Mouse (Mus musculus) right cerebral cortex, postnatal 25 days (tissue): ENCODE data around the gene Pdp2.
"Not testable (repeated sequence)": the region's sequence is repeated elsewhere in the genome, so short reads cannot be mapped to it uniquely, and the experiment has no call there.

Experiments
- DNase-seq: peaks from one replicate; pipeline ENCODE4 v3.0.0; 2022

Pdp2 gene

GRCm38 (mm10) chr8:104591133-104591834, at the start of gene Pdp2:
TSS of gene Pdp2 (plus strand) at chr8:104591451.
- DNase-seq = peak; percentile 93

DNA sequence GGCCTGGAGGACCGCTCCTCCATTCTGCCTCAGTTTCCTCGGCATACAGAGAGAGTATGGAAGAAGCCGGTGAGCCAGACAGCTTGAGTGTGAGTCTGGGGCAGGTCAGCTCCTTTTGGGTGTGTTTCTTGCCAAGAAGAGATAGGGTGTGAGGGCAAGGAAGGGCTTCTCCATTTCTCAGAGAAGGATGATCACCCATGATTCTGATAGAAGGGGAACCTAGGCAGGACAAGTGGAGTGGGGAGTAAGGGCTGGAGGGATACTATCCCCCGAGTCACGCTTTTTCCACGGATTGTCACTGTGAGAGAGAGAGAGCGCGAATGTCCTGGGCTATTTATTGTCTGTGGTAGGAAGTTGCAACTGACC, 49.8 kb upstream of the Pdp2 start:
- DNase-seq = no peak

GRCm38 (mm10) chr8:104542160-104542559, 49.1 kb upstream of the Pdp2 start:
- peak; percentile 86 for DNase-seq

GRCm38 (mm10) chr8:104543440-104544045, 47.7 kb upstream of the Pdp2 start:
- DNase-seq = no peak

DNA sequence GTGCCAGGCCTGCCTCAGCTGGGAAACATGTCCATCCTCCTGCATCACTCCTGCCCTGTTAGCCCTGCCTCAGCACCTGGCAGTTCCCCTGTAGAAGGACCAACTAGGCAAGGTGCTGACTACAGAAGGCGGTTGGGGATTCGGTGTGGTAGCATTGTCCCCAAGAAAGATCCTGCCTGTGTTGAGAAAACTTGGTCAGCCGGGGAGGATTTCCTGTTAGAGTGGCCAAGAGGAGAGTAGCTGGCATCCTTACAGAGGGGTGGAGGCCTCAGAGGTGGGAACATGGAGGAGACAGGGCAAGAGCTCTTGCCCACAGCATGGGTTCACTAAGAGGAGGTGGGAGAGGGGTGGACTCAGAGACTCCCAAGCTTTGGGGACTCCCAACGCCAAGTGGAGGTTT, 36.1 kb upstream of the Pdp2 start:
- no peak for DNase-seq

GRCm38 (mm10) chr8:104557226-104557625, 34.0 kb upstream of the Pdp2 start:
- no peak for DNase-seq

- no peak for DNase-seq
These were observed 30.5 kb upstream of the Pdp2 start for GRCm38 (mm10) chr8:104560731-104561130.

DNA sequence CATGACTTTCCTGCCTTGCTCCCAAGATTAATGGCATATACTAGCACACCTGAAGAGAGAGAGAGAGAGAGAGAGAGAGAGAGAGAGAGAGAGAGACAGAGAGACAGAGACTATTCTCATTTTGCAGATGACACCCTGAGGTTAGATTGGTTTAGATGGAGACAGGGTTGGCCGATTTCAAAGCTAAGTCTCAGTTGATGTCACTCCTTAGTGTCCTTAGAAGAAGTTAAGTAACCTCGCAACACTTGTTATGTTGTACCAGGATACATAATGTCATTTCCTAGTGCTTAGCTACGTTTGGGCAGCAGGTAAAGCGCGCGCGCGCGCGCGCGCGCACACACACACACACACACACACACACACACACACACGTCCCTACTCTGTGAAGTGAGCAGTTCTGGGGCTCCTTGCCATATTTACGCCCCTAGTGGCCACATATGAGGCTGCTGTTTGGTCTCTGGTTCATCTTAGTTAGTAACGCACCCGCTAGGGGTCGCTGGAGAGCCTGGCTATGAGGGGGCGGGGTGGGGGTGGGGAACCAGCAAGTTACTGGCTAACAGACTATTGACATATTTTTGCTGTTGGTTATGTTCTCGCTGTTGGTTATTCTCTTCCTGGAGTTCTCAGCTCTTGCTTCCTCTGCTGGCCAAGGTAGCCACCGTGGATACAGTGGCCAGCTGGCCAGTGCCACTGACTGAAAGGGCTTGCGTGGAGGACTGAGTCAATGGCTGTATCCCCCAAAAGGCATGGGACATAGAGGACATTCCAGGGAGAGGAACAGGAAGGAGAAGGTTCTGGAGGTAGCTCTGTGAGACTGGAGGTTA, 26.4 kb upstream of the Pdp2 start:
- DNase-seq = peak; percentile 66

DNA sequence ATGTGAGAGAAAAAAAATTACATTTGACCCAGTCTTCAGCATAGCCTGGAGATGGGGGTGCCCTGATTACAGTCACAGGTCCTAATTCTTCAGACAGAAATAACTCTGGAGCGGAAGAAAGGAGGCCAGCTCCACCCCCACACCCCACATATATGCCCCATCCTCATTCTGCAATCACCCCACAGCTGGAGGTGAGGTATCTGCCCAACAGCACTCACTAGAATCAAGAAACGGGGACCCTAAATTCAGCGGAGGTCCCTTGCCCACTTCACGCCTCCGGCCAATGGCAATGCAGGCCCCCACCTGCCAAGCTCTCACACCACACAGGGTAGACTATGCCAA, 25.8 kb upstream of the Pdp2 start:
- DNase-seq = no peak

- DNase-seq = no peak
These were observed 21.7 kb upstream of the Pdp2 start for GRCm38 (mm10) chr8:104569559-104569958.

- DNase-seq = peak; percentile 72
These were observed 20.6 kb upstream of the Pdp2 start for GRCm38 (mm10) chr8:104570436-104571343.

DNA sequence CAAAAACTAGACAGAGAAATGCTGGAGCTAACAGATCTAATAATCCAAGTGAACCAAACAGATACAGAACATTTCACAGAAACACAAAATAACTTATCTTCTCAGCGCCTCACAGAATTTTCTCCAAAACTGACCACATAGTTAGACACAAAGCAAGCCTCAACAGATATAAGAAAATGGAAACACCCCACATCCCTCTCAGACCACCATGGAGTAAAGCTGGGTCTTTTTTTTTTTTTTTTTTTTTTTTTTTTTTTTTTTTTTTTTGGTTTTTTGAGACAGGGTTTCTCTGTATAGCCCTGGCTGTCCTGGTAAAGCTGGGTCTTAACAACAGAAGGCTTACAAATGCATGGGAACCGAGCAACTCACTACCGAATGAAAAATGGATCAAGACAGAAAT, 14.4 kb upstream of the Pdp2 start:
- DNase-seq = no peak

DNA sequence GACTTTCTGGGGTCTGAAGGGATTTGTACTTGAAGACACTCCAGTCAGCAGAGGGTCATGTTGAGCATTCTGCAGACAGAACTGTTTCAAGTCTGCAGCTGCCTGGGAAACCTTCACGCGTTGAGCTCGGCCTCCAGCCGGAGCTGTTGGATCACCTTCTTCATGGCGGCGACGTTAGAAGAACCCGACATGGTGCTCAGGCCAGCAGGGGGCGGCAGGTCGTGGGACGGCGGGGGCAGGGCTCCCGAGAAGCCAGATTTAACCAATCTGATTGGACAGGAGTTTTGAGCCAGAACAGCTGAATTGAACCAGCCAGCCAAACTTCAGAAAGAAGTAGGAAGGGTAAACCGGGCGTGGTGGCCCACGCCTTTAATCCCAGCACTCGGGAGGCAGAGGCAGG, 13.6 kb upstream of the Pdp2 start:
- not testable (repeated sequence) for DNase-seq

DNA sequence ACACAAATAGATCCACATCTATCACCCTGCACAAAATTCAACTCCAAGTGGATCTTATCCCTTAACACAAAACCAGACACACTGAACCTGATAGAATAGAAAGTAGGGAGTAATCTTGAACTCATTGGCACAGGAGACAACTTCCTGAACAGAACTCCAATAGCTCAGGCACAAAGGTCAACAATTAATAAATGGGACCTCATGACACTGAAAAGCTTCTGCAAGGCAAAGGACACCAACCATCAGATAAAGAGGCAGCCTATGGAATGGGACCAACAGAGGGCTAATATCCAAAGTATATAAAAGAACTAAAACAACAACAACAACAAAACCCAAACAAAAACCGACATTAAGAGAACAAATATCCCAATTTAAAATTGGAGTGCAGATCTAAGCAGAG, 6.7 kb upstream of the Pdp2 start:
- DNase-seq = no peak

GRCm38 (mm10) chr8:104590284-104590683, 967 bp upstream of the Pdp2 start:
- DNase-seq = no peak

DNA sequence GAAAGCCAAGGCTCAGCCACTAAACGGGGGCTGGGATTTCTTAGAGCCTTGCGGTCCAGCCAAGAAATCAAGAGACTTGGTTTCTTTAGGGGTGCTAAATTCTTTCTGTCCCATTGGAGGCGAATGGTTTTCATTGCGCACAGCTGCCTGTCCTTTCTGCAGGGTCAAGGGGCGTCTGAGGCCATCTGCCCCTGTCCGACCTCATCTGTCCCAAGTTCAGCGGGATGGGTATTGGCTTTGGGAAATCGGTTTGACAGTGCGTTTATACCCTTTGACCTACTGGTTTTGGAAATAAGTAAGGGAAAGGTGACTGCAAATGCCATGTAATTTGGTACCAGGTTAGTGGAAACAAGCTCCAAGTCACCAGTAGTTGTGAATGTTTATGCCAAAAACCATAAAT, 605 bp downstream of the Pdp2 start:
- DNase-seq = no peak

GRCm38 (mm10) chr8:104592566-104592965, 1.3 kb downstream of the Pdp2 start:
- no peak for DNase-seq

GRCm38 (mm10) chr8:104593536-104594325, 2.5 kb downstream of the Pdp2 start:
- DNase-seq = no peak

- no peak for DNase-seq
These were observed 3.5 kb downstream of the Pdp2 start for GRCm38 (mm10) chr8:104594611-104595362.

DNA sequence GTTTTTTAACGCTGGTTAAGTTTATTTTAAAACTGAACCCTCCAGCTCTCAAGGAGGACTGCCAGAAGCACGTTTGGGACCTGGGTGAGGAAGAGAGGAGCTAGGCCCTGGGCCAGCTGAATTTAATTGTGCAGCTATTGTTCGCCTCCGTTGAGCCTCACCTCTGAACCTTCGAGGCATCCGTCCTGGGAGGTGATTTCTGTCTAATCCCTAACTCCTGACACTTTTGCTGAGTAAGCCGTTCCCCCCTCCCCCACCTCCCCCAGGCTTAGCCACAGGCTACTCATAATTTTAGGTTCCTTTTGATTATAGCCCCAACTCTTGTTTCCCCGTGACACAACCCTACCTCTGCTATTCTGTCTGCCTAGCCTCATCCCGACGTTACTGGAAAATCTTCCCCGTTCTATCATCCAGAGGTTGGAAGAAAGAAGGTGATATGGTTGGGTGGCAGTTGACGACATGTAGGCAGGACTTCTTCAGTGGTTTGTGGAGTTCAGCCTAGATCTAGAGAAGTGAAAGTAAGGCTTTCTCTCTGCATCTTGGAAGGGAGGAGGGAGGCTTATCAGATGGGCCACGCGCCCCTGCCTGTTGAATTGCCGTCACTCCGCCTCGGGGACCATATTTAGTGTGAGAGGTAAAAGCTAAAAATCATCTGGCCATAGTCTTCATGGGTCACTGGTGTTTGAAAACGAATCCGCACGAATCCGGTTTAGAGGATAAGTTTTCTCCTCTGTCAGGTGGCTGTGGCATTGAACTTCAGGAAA, 4.7 kb downstream of the Pdp2 start:
- DNase-seq = no peak

- no peak for DNase-seq
These were observed 6.4 kb downstream of the Pdp2 start for GRCm38 (mm10) chr8:104597656-104598055.
